Mouse (Mus musculus) left cerebral cortex, postnatal 10 days (tissue): ENCODE results near the gene Stxbp4. TPM values are rescaled to one million over a fixed set of nuclear protein-coding genes. Genes with fewer than 3 reads are reported as not detected.

Experiments used
- DNase-seq, 2 experiments: peaks; one replicate each; pipeline ENCODE4 v3.0.0; 2021 to 2022; ENCODE audit warnings: low spot score in 2 of 2, mixed read lengths in 1 of 2; ENCODE audit errors: extremely low spot score in 1 of 2
- intact Hi-C: fragments of 180-260 bp; cut with DNase I; formaldehyde crosslinking; loops from one replicate; pipeline ENCODE4 v1.15.1; 2025
- total RNA-seq, 2 experiments: library from RNA; stranded (reverse); gene quantifications; 2 replicates each; pipeline ENCODE4 v1.2.3; 2021

The Stxbp4 gene
- total RNA-seq, 2 experiments from 2014 or later = 8.4 to 8.7 TPM

GRCm38 (mm10) chr11:90657527-90657926 is 19.6 kb upstream of the Stxbp4 start:
- no peak for DNase-seq
- intact Hi-C loops = no loop called here

- intact Hi-C loops = no loop called here
- no peak for DNase-seq
These were observed 14.7 kb upstream of the Stxbp4 start for GRCm38 (mm10) chr11:90652603-90653002.

- intact Hi-C loops = no loop called here
- DNase-seq = no peak
These were observed 12.5 kb upstream of the Stxbp4 start for GRCm38 (mm10) chr11:90650231-90650885.

- peak in 1 of 2 experiments; percentile 36 for DNase-seq
- intact Hi-C loops = no loop called here
These were observed 11.9 kb upstream of the Stxbp4 start for GRCm38 (mm10) chr11:90649777-90650176.

- intact Hi-C loops = no loop called here
- peak in 1 of 2 experiments; percentile 67 for DNase-seq
These were observed 487 bp upstream of the Stxbp4 start for GRCm38 (mm10) chr11:90638312-90638830.

- no peak for DNase-seq
- intact Hi-C loops = no loop called here
These were observed 3.2 kb downstream of the Stxbp4 start for GRCm38 (mm10) chr11:90634661-90635060.

GRCm38 (mm10) chr11:90632480-90632879 is 5.4 kb downstream of the Stxbp4 start:
- DNase-seq = no peak

GRCm38 (mm10) chr11:90627751-90628150 is 10.1 kb downstream of the Stxbp4 start:
- DNase-seq = no peak
- intact Hi-C loops = loop anchor here (10.0 kb wide), 1 partner anchor 633 kb away; no protein-coding TSS in a partner anchor

More at GRCm38 (mm10) chr11:90632480-90632879, 5.4 kb downstream of the Stxbp4 start:
- intact Hi-C loops = no loop called here

GRCm38 (mm10) chr11:90625174-90625573 is 12.7 kb downstream of the Stxbp4 start:
- DNase-seq = no peak
- intact Hi-C loops = loop anchor here (10.0 kb wide), 1 partner anchor 630 kb away; no protein-coding TSS in a partner anchor

GRCm38 (mm10) chr11:90623477-90623876 is 14.4 kb downstream of the Stxbp4 start:
- DNase-seq = peak; percentile 20 to 43
- intact Hi-C loops = loop anchor here (5.0 to 10.0 kb wide), 2 partner anchors 441 to 629 kb away; no protein-coding TSS in a partner anchor

GRCm38 (mm10) chr11:90622500-90622899 is 15.4 kb downstream of the Stxbp4 start:
- no peak for DNase-seq
- intact Hi-C loops = loop anchor here (5.0 to 10.0 kb wide), 2 partner anchors 440 to 628 kb away; no protein-coding TSS in a partner anchor

- intact Hi-C loops = loop anchor here (5.0 to 10.0 kb wide), 2 partner anchors 440 to 627 kb away; no protein-coding TSS in a partner anchor
- DNase-seq = no peak
These were observed 15.8 kb downstream of the Stxbp4 start for GRCm38 (mm10) chr11:90622044-90622443.

- DNase-seq = no peak
- intact Hi-C loops = loop anchor here (5.0 to 10.0 kb wide), 2 partner anchors 232 to 299 kb away; no protein-coding TSS in a partner anchor
These were observed 21.5 kb downstream of the Stxbp4 start for GRCm38 (mm10) chr11:90616431-90616830.

GRCm38 (mm10) chr11:90614743-90615142 is 23.1 kb downstream of the Stxbp4 start:
- no peak for DNase-seq
- intact Hi-C loops = loop anchor here (5.0 to 10.0 kb wide), 2 partner anchors 230 to 297 kb away; no protein-coding TSS in a partner anchor

GRCm38 (mm10) chr11:90612118-90612517 is 25.8 kb downstream of the Stxbp4 start:
- intact Hi-C loops = loop anchor here (10.0 kb wide), 1 partner anchor 227 kb away; no protein-coding TSS in a partner anchor
- DNase-seq = no peak

GRCm38 (mm10) chr11:90603066-90603465 is 34.8 kb downstream of the Stxbp4 start:
- no peak for DNase-seq
- intact Hi-C loops = no loop called here

GRCm38 (mm10) chr11:90595826-90596225 is 42.1 kb downstream of the Stxbp4 start:
- intact Hi-C loops = no loop called here
- no peak for DNase-seq

- intact Hi-C loops = no loop called here
- DNase-seq = no peak
These were observed 46.9 kb downstream of the Stxbp4 start for GRCm38 (mm10) chr11:90590996-90591395.

GRCm38 (mm10) chr11:90586203-90586602 is 51.7 kb downstream of the Stxbp4 start:
- intact Hi-C loops = no loop called here
- no peak for DNase-seq

GRCm38 (mm10) chr11:90585754-90586153 is 52.1 kb downstream of the Stxbp4 start:
- intact Hi-C loops = no loop called here
- DNase-seq = no peak
